Mouse (Mus musculus): Measurements from ENCODE around the gene Ccdc158.
A peak's percentile ranks its signal among the peaks of the same experiment; 100 is the strongest.

The Ccdc158 gene

DNA sequence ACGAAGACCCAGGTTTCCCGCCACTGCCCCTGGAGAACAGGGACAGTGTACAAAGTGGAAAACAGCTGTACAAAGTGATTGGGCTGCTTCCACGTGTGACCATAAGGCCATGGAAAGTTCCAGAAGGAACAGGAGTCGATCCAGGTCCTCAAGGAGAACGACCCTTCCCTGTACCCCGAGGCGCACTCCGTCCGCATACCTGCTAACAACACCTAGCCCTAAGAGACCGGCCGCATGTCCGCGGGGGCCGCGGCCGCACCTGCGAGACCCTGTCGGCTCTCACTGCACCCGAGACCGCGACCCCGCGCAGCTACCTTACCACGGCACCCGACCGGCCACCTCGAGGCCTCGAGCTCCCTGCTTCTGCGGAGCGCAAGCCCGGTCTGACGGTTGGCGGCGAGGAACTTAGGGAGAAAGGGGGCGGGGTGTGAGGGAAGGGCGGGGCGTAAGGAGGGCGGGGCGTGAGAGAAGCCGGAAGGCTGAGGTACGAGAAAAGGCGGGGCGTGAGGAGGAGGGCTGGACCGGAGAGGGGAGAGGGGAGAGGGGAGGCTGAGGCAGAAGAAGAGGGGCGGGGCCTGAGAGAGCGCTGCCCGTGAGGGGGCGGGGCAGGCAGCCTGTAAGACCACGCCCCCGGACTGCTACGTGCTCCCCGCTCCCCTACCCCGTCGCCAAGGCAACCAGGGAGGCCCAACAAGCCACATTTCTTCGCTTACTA is at the start of gene Ccdc158:
TSS of gene Ccdc158 (minus strand) at position 413 of the 715 bp plus-strand sequence.
- DNase-seq (ENCODE audit: low spot score): peak; percentile 15

DNA sequence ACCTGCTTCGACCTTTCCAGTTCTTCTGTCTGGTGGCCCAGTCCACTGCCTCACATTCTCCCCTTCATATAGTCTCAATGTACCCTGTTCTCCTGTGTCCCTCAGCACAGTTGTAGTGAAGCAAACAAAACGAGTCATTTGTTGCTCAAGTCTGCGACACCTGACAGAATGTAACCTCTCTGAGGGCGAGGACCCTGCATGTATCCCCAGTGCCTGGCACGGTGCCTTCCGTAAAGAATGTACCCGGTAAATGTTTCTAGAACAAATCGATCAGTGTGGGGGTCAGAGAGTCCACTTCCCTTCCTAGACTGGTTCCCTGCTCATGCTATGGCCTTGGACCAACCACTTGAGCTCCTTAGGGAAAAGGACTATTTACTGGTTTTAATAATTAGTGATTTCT is 46.5 kb upstream of the Ccdc158 start:
- DNase-seq (ENCODE audit: low spot score): no peak

- no peak for DNase-seq (ENCODE audit: low spot score)
Measured at GRCm38 (mm10) chr5:92718856-92719255, 43.8 kb upstream of the Ccdc158 start.

- DNase-seq (ENCODE audit: low spot score): no peak
Measured at GRCm38 (mm10) chr5:92717666-92718360, 42.7 kb upstream of the Ccdc158 start.

DNA sequence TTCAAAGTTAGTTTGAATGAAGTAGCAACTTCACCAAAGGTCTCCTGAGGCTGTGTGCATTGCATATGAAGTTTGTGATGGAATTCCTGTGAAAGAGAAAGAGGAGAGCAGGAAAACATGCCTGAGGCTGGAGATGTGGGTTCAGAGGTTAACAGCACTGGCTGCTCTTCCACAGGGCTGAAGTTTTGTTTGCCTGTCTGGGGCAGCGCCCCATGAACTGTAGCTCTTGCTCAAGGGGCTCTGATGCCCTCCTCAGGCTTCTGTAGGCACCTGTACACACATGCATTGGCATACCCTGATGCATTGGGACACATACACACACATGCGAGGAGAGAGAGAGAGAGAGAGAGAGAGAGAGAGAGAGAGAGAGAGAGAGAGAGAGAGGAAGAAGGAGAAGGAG is 40.8 kb upstream of the Ccdc158 start:
- DNase-seq (ENCODE audit: low spot score): no peak

DNA sequence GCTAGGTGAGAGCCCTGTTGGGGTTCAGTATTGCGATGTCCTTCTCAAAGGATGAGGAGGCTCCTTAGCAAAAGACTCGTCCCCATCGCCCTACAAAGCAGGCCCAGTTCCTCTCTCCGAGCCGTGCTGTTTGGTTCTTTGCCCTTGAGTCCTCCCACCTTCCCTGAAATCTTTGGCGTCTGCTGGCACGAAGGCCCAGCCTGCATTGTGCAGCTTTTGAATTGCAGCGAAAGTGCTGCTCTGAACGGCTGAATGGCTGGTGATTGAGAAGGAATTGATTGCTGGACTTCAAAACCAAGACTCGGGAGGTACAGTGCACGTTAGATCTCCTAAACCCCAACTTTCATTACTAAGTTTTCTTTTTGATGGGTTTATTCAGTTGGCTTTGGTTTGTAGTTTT is 40.2 kb upstream of the Ccdc158 start:
- no peak for DNase-seq (ENCODE audit: low spot score)

- no peak for DNase-seq (ENCODE audit: low spot score)
Measured at GRCm38 (mm10) chr5:92714886-92715285, 39.8 kb upstream of the Ccdc158 start.

- DNase-seq (ENCODE audit: low spot score): no peak
Measured at GRCm38 (mm10) chr5:92712621-92713395, 37.7 kb upstream of the Ccdc158 start.

GRCm38 (mm10) chr5:92711666-92712290 is 36.7 kb upstream of the Ccdc158 start:
- no peak for DNase-seq (ENCODE audit: low spot score)

- no peak for DNase-seq (ENCODE audit: low spot score)
Measured at GRCm38 (mm10) chr5:92710779-92711178, 35.7 kb upstream of the Ccdc158 start.

DNA sequence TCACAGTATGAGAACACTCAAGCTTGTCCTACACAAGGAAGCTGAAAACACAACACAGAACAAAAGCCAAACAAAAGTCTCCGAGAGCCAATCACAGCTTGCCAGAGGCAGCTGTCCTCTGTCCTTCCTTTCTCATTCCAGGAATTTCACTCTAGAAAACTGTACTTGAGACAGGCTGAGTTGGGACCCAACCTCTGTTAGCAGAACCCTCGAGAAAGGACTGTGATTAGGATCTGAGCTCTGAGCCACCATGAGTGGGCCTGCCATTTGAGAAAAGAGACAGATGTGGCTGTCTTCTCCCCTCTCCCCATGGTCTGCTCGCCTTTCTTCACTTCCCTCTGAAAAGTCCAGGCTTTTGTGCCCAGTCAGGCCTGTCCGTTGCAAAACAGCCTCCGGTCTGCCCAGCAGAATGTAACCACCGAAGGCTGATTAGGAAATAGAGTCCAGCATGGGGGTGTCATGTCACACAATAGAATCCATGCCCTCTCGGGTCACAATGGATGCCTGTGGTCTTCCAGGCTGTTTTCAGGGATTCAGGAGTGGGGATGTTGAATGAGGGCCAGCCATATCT is 32.9 kb upstream of the Ccdc158 start:
- no peak for DNase-seq (ENCODE audit: low spot score)

- DNase-seq (ENCODE audit: low spot score): no peak
Measured at GRCm38 (mm10) chr5:92703671-92704070, 28.6 kb upstream of the Ccdc158 start.

DNA sequence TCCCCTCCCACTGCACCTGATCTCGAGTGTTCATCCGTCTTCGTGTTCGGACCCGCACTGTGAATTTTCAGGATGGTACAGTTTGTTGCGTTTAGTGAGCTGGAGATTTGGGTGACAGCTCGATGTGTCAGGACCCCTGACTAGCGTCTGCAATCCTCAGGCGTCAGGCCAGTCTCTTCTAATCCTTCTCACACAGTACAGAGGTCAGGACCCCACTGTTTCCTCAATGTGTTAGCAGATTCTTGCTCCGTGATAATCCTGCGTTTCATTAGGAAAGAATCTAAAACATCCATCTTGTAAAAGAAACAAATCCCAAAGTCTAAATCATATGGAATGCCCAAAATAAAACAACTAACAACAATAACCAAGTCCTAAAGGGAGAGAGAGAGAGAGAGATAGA is 26.7 kb upstream of the Ccdc158 start:
- DNase-seq (ENCODE audit: low spot score): no peak

GRCm38 (mm10) chr5:92698837-92699529 is 23.9 kb upstream of the Ccdc158 start:
- DNase-seq (ENCODE audit: low spot score): no peak

GRCm38 (mm10) chr5:92698131-92698836 is 23.2 kb upstream of the Ccdc158 start:
- no peak for DNase-seq (ENCODE audit: low spot score)

DNA sequence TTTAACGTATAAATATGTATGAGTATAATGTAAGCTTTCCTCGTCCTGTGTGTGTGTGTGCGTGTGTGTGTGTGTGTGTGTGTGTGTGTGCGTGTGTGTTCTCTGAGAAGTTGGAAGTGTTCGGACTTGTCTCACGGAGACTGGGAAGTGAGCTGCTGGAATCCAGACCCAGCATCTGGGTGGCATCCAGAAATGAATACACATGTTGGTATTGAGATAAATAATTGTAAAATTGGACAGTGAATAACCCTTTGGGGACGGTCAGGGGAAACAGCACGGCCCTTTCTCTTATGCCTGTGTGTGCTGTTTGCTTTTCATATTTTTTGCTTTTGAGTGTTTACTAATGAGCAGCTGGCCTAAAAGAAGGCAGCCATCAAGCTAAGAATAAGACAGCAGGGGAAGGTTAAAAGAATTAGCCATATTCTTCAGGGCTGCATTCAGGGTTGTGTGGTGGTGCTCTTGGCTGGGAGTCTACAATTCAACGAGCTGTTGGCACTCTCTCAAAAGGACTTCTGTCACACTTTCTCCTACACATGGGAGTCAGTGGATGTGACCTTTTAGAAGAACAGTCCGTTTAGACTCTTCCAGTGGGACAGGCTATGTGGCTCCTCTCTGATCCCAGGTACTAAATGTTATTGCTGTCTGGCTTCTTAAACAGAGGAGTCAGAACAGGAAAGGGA is 19.4 kb upstream of the Ccdc158 start:
- DNase-seq (ENCODE audit: low spot score): no peak

GRCm38 (mm10) chr5:92693744-92694143 is 18.7 kb upstream of the Ccdc158 start:
- no peak for DNase-seq (ENCODE audit: low spot score)

DNA sequence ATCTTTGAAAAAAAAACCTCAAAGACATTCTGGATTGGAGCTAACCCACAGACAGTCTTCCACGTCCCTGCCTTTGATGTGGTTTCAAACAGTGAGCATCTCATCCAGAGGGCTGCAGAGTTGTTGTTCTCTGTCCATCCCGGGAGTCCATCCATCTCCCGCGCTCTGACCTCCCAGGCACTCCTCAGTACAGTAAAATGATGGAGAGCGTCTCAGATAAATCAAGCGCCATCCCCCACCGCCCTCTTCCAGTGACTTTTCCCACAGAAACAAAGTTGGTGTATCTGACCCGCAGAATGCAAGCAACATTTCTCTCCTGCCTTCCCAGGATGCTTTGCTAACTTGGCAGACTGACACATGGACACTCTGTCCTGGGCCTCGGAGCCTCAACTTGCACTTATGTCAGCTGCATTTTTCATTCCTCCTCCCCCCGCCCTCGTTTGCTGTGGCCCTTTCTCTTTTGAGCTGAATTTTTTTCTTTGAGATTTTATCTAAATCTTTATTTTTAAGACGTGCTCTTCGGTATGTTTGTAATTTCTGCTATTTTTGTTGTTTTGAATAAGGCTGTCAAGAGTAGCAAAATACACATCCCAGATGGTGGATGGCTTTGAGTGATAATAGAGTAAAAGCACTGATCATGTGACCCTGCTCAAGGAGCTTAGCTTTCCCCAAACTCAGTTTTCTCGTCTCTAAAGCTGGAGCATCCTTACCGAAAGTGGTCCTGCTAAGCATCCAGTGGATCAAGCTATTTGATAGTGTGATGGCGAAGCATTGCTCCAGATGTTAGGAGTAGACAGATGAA is 17.3 kb upstream of the Ccdc158 start:
- DNase-seq (ENCODE audit: low spot score): no peak

DNA sequence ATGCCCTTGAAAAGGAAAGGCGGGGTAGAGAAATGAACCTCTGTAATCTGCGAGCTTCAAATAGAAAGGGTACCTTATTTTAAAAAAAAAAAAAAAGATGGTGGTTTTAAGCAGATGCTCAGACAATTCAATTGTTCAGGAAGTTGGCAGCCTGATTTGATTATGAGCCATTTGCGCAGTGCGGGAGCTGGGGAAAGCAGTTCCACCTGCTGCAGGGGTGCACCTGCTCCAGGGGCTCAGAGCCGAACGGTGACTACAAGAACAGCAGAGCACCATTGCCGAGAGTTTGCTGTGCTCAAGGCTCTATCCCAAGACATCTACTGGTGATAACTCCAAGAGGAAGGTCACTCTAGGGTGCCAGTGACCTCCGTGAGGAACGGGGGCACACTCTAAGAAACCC is 13.5 kb upstream of the Ccdc158 start:
- DNase-seq (ENCODE audit: low spot score): no peak
